Mouse (Mus musculus) E14TG2a.4 (cell line): ENCODE data around the gene Ash1l.

ENCODE experiments used
- CTCF ChIP-seq: conservative IDR thresholded peaks from 2 replicates; pipeline ENCODE4 v1.5.1; 2014; ENCODE audit warnings: low read length
- POU5F1 ChIP-seq: IDR thresholded peaks from 2 replicates; pipeline ENCODE4 v1.6.1; 2014; ENCODE audit warnings: low read length, borderline replicate concordance

DNA sequence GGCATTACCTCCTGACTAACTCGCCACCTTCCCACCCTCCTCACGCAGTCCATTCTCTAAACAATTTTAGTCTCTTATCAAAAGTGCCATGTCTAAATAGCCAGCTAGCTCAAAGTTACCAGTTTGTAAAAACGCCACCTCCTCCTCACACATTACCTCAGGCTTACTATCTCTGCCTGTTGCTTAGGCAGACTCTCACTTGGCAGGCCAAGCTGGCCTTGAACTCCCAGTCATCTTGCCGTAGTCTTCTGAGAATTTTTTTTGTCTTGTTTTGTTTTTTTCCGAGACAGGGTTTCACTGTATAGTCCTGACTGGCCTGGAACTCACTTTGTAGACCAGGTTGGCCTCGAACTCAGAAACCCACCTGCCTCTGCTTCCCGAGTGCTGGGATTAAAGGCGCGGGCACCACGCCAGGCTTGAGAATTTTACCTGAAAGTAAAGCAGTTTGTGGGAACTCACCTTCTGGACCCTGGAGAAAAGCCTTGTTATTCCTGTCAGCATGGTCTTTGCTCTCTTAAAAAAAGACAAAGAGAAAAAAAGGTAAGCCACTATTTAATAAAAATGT is 8.0 kb upstream of the Ash1l start:
- no peak for TF ChIP-seq CTCF
- TF ChIP-seq POU5F1, result no peak
